Mouse (Mus musculus) forebrain, embryonic 14.5 days (tissue): ENCODE measurements at regions not wholly inside any gene's neighbourhood (a gene's known extent, or its start where the extent isn't known, plus 50 kb on each side); places are given as distances from the start of the nearest gene placed in this dataset.

ENCODE experiments used
- ATAC-seq: fragments of 200-750 bp; cut with Nextera tagmentation; 2 replicates; pipeline ENCODE4 v1.8.0; 2017; ENCODE audit warnings: mild to moderate bottlenecking, moderate library complexity
- DNase-seq: peaks from one replicate; pipeline ENCODE4 v3.0.0-alpha.2; 2015; ENCODE audit warnings: low spot score
- H3K27ac ChIP-seq: fragments of 300-500 bp; sonication (generic); 2 replicates; pipeline ENCODE4 v1.5.1; 2014; ENCODE audit warnings: low read depth, mild to moderate bottlenecking, control low read depth, low read length, moderate library complexity
- H3K27me3 ChIP-seq: fragments of 300-500 bp; sonication (generic); replicated peaks from 2 replicates; pipeline ENCODE4 v1.6.1; 2014; ENCODE audit warnings: low read length, control low read depth, mixed read lengths; ENCODE audit not compliant: control insufficient read depth, insufficient read depth
- H3K36me3 ChIP-seq: fragments of 300-500 bp; sonication (generic); 2 replicates; pipeline ENCODE4 v1.6.1; 2014; ENCODE audit warnings: low read length, control low read depth; ENCODE audit not compliant: control insufficient read depth, insufficient read depth
- H3K4me1 ChIP-seq: fragments of 300-500 bp; sonication (generic); 2 replicates; pipeline ENCODE4 v1.6.1; 2014; ENCODE audit warnings: antibody characterized with exemption, low read length, control low read depth; ENCODE audit not compliant: control insufficient read depth, insufficient read depth
- H3K4me2 ChIP-seq: fragments of 300-500 bp; sonication (generic); 2 replicates; pipeline ENCODE4 v1.6.1; 2014; ENCODE audit warnings: mild to moderate bottlenecking, control low read depth, low read length
- H3K4me3 ChIP-seq: fragments of 300-500 bp; sonication (generic); 2 replicates; pipeline ENCODE4 v1.5.1; 2014; ENCODE audit warnings: low read depth, low read length, control low read depth
- H3K9ac ChIP-seq: fragments of 300-500 bp; sonication (generic); 2 replicates; pipeline ENCODE4 v1.6.1; 2014; ENCODE audit warnings: mild to moderate bottlenecking, low read length, control low read depth, moderate library complexity
- H3K9me3 ChIP-seq: fragments of 300-500 bp; sonication (generic); replicated peaks from 2 replicates; pipeline ENCODE4 v1.6.1; 2016; ENCODE audit warnings: low read length, control low read depth, mixed read lengths; ENCODE audit not compliant: control insufficient read depth
- WGBS: fragments of 180-500 bp; shearing (Covaris S2); extraction: QIAGEN DNeasy Blood & Tissue Kit; methylation state at CpG from one replicate; pipeline ENCODE4 v1.1.7; 2014; 5-methylcytosine and 5-hydroxymethylcytosine counted together

DNA sequence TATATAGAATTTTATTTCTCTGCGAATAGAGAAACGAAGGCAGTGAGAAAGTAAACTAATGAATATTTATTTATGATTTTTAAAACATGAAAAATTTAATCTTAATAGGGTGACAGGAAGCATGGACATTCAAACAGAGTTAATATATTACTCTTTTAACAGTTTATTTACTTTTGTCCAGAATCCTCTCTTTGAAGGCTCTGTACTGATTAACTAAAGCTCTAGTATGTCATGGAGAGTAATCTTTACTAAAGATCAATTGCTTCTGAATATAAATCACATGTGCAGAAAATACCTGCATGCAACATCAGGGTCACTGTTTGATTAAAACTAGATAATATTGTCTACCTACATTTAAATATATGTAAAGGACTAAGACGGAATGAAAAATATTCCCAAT, 818.7 kb upstream of the Robo1 start:
- Histone ChIP-seq H3K9ac (no peak overlapping the region), H3K4me1 (no peaks in the 10 kb centered on the region), H3K36me3 (no peaks in the 10 kb centered on the region), H3K27ac (no peak overlapping the region), H3K4me2 (no peak overlapping the region), H3K27me3 (no peaks in the 10 kb centered on the region), H3K9me3 (no peaks in the 10 kb centered on the region), H3K4me3 (no peak overlapping the region)
- ATAC-seq: no peak
- WGBS: 93% methylated on average over 3 of the region's 3 CpGs
- no peak for DNase-seq

DNA sequence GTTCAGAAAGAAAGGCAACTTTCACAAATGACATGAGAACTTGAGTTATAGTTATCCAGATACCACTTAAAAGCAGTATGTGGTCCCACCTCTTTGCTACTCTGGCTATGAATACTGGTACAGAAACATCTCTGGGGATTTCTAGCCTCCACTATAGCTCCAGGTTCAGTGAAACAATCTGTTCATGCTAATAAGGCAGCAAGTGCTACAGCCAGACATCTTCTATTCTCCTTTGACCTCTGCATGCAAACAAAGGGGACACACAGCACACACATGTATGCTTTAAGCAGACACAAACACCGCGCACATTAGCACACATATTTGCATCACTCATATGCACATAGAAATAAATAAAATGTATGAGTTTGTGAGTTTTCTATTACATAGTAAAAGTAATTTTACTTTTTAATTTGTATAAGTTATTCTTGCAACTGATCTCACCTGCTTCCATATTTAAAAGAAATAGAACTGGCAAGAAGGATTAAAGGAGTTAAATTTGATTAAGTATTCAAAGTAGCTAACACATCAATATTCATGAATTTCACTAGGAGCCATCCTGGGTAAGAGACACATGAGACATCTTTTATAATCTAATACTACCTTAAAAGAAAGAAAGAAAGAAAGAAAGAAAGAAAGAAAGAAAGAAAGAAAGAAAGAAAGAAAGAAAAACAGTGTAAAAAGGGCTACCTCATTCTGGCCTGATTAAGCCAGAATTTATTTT, 811.5 kb upstream of the Robo1 start:
- WGBS: 21% methylated on average over 2 of the region's 2 CpGs
- H3K27me3 ChIP-seq: no peaks in the 10 kb centered on the region
- H3K4me1 ChIP-seq: peaks cover 7% of the 10 kb centered on the region
- H3K9me3 ChIP-seq: no peaks in the 10 kb centered on the region
- H3K36me3 ChIP-seq: no peaks in the 10 kb centered on the region
- H3K4me3 ChIP-seq: no peak overlapping the region
- peak; percentile 28 for DNase-seq
- H3K27ac ChIP-seq: 0 out of 2 replicates have a peak overlapping the region, but pooled peaks have one; percentile 11
- no peak overlapping the region for H3K4me2 ChIP-seq
- H3K9ac ChIP-seq: no peak overlapping the region
- peak; percentile 69 for ATAC-seq

GRCm38 (mm10) chr16:71497199-71497584, 810.9 kb upstream of the Robo1 start:
- 2% methylated on average over 3 of the region's 3 CpGs for WGBS
- no peaks in the 10 kb centered on the region for H3K36me3 ChIP-seq
- no peaks in the 10 kb centered on the region for H3K9me3 ChIP-seq
- ATAC-seq (peak; percentile 88), DNase-seq (peak; percentile 70)
- no peak overlapping the region for H3K4me2 ChIP-seq
- H3K9ac ChIP-seq: no peak overlapping the region
- 0 out of 2 replicates have a peak overlapping the region, but pooled peaks have one; percentile 9 for H3K27ac ChIP-seq
- H3K27me3 ChIP-seq: no peaks in the 10 kb centered on the region
- H3K4me3 ChIP-seq: no peak overlapping the region
- H3K4me1 ChIP-seq: peaks cover 7% of the 10 kb centered on the region

DNA sequence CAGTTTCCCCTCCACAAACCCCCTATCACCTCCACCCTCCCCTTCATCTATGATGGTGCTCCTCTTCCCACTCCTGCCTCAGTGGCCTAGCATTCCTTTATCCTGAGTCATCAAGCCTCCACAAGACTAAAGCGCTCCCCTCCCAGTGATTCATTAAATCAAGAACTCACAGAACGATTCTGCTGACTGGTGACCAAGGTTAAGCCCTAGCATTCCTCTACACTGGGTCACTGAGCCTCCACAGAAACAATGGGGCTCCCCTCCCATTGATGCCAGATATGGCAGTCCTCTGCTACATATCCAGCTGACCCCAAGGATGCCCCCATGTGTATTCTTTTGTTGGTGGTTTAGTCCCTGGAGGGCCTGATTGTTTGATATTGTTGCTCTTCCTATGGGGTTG, 796.7 kb upstream of the Robo1 start:
- no peak for DNase-seq
- no peaks in the 10 kb centered on the region for H3K4me1 ChIP-seq

DNA sequence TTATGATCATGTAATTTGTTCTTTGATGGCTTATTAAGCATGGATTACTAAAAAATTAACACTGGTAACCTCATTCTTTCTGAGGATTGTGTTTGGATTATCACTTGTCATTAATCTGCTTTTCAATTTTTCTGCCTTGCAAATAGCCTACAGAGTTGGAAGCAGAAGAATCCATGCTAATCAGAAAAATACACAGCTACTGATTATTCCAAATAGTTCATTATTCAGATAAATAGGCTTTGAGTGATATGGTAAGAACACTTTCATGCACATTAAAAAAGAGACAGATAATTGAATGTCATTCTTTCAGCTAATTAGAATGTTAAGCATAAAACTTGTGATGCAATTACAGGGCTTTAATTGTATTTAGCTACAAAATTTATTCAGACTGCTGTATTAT, 768.8 kb upstream of the Robo1 start:
- DNase-seq (peak; percentile 33), ATAC-seq (peak; percentile 72)
- Histone ChIP-seq H3K27ac (no peak overlapping the region), H3K27me3 (no peaks in the 10 kb centered on the region), H3K4me3 (no peak overlapping the region), H3K4me2 (no peak overlapping the region), H3K9ac (no peak overlapping the region), H3K4me1 (no peaks in the 10 kb centered on the region), H3K9me3 (no peaks in the 10 kb centered on the region), H3K36me3 (no peaks in the 10 kb centered on the region)

More for the DNA sequence above, 796.7 kb upstream of the Robo1 start:
- H3K9ac ChIP-seq: no peak overlapping the region
- H3K27ac ChIP-seq: no peak overlapping the region
- H3K27me3 ChIP-seq: no peaks in the 10 kb centered on the region
- no peak for ATAC-seq
- H3K4me2 ChIP-seq: no peak overlapping the region
- H3K9me3 ChIP-seq: no peaks in the 10 kb centered on the region
- 61% methylated on average over 2 of the region's 2 CpGs for WGBS
- no peak overlapping the region for H3K4me3 ChIP-seq
- no peaks in the 10 kb centered on the region for H3K36me3 ChIP-seq
